Mouse (Mus musculus) erythroblast, embryonic 14.5 days (primary cell): ENCODE data around the gene Nutm2.
"Not testable (repeated sequence)": the region's sequence is repeated elsewhere in the genome, so short reads cannot be mapped to it uniquely, and the experiment has no call there.

ENCODE experiments used
- GATA1 ChIP-seq: IDR thresholded peaks from 2 replicates; pipeline ENCODE4 v1.6.1; 2012; ENCODE audit warnings: low read length, inconsistent platforms, mixed read lengths
- TAL1 ChIP-seq: IDR thresholded peaks from 3 replicates; pipeline ENCODE4 v1.6.1; 2012; ENCODE audit warnings: low read length, inconsistent platforms, mixed read lengths

GRCm38 (mm10) chr13:50452266-50452665 is 14.8 kb upstream of the Nutm2 start:
- not testable (repeated sequence) for TF ChIP-seq GATA1, TAL1
